Mouse (Mus musculus) cerebellum, postnatal 25 days (tissue): Measurements from ENCODE around the gene Tpsg1.

ENCODE experiments used
- DNase-seq, 2 experiments: peaks; one replicate each; pipeline ENCODE4 v3.0.0; 2021; ENCODE audit warnings: mixed read lengths in 2 of 2

The Tpsg1 gene

DNA sequence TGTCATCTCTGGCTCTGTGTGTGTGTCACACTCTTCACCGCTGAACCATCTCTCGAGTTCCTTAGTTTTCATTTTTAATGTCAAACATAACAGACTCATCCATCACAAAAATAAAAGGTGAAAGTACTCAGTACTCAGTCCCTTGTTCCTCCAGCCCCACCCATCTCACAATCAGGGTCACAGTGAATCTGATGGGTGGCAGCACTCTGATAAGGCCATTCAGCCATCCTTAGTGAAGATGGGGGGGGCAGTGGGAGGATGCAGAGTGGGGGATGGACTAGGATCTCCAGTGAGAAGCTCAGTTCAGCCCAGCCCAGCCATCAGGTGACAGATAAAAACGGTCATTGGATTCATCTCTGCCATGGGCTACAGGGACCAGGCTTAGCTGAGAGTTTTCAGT is at the start of gene Tpsg1:
TSS of gene Tpsg1 (plus strand) at position 301 of the 400 bp plus-strand sequence.
- no peak for DNase-seq

GRCm38 (mm10) chr17:25320819-25321218 is 48.3 kb upstream of the Tpsg1 start:
- DNase-seq, result no peak

DNA sequence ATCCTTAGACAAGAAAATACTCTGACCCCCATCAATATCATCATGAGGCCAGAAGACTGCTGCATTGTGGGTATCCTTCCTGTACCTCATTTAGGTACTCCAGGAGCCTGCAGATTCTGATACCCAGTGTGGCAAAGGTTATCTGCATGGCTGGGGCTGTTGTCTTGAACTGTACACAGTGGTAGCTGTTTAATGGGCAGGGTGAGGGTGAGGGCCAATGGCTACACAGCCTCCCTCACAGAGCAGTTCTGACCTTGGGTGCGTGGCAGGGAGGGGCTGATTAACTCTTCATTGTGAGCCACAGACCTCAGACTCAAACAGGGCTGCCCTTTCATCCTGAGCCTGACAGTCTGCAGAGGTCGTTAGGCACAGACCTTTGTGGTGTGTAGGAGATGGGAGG is 46.1 kb upstream of the Tpsg1 start:
- DNase-seq, result no peak

- DNase-seq, result no peak
Observed at GRCm38 (mm10) chr17:25332321-25332720, 36.8 kb upstream of the Tpsg1 start.

- DNase-seq, result peak; percentile 57 to 75
Observed at GRCm38 (mm10) chr17:25333943-25334342, 35.1 kb upstream of the Tpsg1 start.

DNA sequence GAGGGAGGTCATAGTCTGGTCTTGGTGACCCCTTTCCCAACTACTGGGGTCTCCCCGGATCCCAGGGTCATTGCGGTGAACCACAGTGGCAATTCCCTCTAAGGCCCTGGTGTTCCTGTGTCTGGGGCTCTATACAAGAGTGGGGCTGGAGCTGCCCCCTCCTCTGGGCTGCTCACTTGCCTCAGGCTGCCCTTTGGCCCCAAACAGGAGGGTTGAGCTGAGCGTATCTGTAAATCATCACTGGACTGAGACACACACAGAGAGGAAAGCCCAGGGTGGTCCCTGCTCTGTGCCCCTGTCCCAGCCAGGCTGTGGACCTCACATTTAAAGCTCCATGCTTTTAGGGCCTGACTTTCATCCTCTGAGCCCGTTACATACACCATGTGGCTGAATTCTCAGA is 30.9 kb upstream of the Tpsg1 start:
- no peak for DNase-seq

GRCm38 (mm10) chr17:25340003-25340402 is 29.1 kb upstream of the Tpsg1 start:
- no peak for DNase-seq

DNA sequence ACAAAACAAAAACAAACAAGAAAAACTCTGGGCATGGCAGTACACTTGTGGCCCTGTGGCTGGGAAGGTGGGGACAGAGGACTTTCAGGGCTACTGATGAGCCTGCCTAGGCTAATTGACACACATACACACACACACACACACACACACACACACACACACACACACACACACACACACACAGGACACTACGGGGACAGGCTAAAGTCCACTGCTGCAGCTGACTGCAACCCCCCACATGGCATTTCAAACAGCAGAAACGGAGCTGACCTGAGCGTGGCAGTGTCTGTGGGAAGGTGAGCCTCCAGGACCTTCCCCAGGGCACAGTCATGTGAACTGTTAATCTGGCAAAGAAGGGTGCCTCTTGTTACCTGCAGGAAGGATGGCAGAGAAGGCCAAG is 27.6 kb upstream of the Tpsg1 start:
- no peak for DNase-seq

DNA sequence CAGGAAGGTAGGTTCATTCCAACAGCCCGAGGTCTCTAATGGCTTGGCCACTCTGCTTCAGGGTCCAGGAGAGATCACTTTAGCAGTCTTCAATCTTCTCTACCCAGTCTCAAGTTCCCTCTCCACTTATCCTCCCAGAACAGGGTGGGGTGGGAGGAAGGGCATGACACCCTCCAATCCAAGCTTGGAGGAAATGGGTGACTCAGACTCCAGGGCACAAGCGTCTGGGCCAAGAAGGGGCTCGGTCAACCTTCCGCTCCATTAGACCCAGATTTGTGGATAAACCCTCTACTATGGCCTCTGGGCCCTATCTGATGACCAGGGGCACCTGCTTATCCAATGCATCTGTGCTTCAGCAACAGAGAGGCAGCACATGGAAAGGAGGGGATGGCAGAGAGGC is 23.6 kb upstream of the Tpsg1 start, which contains the start of gene Tpsab1:
TSS of gene Tpsab1 (minus strand) at position 101 of the 400 bp plus-strand sequence.
- no peak for DNase-seq

DNA sequence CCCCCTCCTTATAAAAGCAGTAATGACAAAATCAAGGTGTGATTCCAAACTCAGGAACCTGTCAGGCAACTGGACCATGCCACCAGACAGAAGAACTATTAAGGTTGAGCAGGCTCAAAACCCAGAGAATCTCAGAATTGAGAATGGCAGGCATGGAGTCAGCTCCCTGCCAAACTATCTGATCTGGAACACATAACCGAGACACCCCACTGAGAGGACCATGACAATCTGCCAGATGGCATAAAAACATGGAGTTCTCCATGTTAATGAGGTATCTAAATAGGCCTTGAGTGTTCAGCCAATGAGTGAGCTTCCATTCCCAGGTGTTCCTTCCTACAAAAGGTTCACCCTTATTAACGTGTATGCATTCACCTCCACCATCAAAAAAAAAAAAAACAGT is 7.8 kb upstream of the Tpsg1 start:
- DNase-seq, result no peak

DNA sequence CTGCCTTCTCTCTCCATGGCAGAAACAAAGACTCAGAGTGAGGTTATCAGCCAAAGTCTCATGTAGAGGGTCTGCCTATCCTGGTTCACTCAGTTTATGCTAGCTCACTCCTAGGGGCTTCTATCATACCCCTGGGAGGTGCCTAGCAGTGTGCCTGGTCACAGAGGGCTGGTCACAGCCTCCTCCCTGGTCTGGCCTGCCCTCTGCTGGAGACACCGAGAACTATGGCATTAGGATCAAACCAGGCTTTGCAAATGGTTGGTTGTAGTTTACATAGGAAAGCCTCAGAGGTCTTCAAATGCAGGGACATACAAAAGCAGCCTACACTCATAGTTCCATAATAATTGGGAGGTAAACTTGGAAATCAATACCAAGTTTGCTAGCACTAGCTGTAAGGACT is 5.3 kb upstream of the Tpsg1 start:
- peak; percentile 27 to 62 for DNase-seq

- no peak for DNase-seq
Observed at GRCm38 (mm10) chr17:25366005-25366404, 3.1 kb upstream of the Tpsg1 start, which contains the start of gene Tpsb2. Gene Tpsb2, plus strand, starts transcription at chr17:25366305.

- no peak for DNase-seq
Observed at GRCm38 (mm10) chr17:25372491-25372890, 3.4 kb downstream of the Tpsg1 start.

DNA sequence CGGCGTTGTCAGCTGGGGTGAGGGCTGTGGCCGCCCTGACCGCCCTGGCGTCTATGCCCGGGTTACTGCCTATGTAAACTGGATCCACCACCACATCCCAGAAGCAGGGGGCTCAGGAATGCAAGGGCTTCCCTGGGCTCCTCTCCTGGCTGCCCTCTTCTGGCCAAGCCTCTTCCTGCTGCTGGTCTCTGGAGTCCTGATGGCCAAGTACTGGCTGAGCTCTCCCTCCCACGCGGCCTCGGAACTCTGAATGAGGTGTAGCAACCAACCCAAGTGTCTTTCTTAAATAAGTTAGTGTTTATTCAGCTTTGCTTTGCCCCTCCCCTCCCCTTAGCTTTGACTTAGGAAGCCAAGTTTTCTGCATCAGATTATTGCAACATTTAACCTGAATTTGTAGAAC is 4.9 kb downstream of the Tpsg1 start:
- DNase-seq, result peak in 1 of 2 experiments; percentile 29

DNA sequence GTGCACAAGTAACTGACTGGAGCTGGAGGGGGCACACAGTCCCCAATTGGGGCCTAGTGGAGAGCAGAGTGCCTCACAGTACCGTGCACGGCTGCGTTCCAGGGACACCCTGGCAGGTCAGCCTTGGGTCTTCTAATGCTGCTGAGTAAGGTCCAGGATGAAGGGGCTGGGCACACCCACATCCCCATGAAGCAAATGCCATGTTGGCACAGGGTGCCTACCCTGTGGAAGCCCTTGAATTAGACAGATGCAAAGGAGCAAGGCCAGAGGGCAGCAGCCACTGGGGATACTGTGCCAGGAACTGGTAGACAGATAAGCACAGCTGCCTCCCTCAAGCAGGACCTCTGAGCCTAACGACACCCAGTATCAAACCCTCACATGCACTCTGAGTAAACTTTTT is 25.5 kb downstream of the Tpsg1 start:
- DNase-seq, result no peak

DNA sequence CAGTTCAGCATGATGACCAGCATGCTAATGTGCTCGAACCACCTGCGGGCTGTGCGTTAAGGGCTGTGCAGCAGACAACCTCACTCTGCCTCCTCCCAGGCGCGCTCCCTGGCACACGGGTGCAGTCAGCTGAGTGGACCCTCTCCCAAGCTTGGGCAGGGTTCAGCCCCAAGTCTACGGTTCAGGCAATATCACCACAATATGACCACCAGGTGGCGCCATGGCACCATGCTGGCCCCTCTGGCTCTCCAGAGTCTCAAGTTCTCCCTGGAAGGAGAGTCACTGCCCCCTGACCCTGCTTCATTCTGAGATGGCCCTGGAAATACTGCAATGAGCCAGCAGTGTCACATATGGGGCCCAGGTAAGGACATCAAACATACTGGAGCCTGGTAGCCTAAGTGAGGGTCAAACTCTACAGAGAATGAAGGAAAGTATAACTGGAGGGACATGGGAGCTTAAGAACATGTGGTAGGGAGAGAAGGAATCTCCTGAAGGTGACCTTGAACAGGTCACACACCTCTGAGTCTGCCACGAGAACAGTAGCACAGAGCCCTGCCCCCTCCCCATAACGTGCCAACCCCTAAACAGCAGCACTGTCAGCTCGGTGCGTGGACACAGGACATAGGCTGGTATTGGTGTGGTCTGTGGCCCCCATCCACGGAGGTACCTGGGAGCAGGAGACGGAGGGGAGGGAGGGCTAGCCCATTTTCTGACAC is 28.9 kb downstream of the Tpsg1 start:
- peak; percentile 77 to 86 for DNase-seq

DNA sequence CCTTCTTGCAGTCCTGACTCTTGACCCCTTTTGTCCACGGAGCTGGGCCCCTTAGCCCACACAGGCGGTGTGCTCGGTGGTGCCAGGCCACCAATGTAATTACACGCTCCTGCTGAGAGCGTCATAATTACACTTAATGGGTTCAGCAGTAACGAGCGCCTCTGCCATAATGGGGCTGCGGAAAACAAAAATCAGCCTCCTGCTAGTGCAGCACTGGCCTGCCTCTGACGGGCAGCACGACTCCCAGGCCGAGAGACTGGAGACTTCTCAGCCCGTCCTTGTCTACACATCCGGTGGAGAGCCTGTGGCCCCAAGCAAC is 29.4 kb downstream of the Tpsg1 start:
- DNase-seq, result no peak

GRCm38 (mm10) chr17:25400443-25400842 is 31.4 kb downstream of the Tpsg1 start:
- DNase-seq, result no peak

GRCm38 (mm10) chr17:25401491-25401890 is 32.4 kb downstream of the Tpsg1 start:
- no peak for DNase-seq

- no peak for DNase-seq
Observed at GRCm38 (mm10) chr17:25402224-25402623, 33.2 kb downstream of the Tpsg1 start.

DNA sequence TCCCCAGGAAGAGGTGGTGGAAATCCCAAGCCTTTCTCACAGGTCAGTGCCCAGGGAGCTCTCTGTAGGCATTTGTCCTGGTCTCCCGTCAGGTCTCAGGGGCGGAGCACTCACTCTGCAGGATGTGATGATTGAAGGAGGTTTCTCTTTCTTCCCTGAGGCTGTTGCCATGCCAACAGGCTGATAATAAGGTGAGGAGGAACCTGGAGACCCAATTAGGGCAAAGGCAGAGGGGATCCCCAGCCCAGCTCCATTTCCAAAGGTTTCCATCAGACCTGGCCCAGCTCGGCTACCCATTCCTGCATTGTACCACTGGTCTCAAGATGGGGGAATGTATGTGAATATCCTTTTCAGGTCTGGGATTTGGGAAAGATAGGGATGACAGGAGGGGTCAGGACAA is 35.1 kb downstream of the Tpsg1 start:
- DNase-seq, result no peak

- DNase-seq, result no peak
Observed at GRCm38 (mm10) chr17:25405224-25405895, 36.3 kb downstream of the Tpsg1 start.

DNA sequence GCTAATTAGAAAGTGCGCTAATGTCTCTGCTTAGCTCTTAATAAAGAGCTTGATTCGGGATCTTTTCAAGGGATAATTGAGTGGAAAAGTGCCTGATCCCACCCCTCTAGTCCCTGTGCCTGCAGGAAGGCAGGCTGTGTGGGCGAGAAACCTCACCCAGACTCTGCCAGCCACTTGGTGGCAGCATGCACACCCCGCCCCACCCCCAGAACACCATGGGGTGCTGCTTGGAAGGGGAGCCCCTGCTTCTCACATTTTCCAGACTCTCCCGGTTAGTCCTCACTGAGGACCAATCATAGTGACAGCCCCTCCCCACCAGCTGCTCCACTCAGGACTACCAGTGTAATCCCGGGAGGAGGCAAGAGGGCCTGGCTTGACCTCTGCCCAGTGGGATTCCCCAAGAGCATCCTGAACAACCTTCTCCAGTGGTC is 37.0 kb downstream of the Tpsg1 start:
- DNase-seq, result peak in 1 of 2 experiments; percentile 33

DNA sequence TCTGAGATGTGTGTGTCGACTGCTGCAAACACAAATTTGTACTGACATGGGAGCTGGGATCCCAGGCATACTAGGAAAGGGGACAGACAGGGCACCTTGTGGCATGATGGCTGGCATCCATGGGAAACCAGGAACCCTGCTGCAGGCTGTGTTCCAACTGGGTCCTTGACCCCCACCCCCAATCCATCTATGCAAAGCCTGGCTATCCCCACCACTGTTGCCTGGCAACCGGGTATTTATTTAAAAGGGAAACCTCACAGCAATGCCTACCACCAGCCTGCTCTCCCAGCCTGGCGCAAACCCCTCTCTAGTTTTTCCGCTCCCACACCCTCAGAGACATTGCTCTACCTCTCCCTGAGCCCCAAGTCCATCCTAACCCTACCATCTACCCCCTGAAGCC is 38.3 kb downstream of the Tpsg1 start:
- no peak for DNase-seq
